Mouse (Mus musculus) heart, embryonic 12.5 days (tissue): ENCODE measurements at regions not wholly inside any gene's neighbourhood (a gene's known extent, or its start where the extent isn't known, plus 50 kb on each side); places are given as distances from the start of the nearest gene placed in this dataset.

ENCODE experiments used
- ATAC-seq: fragments of 200-750 bp; cut with Nextera tagmentation; 2 replicates; pipeline ENCODE4 v1.8.0; 2017; ENCODE audit warnings: moderate TSS enrichment, moderate library complexity; ENCODE audit not compliant: insufficient number of reproducible peaks, low FRiP score
- H3K27ac ChIP-seq: fragments of 300-500 bp; sonication (generic); 2 replicates; pipeline ENCODE4 v1.5.1; 2016; ENCODE audit warnings: mild to moderate bottlenecking, moderate library complexity; ENCODE audit not compliant: poor library complexity, severe bottlenecking
- H3K27me3 ChIP-seq: fragments of 300-500 bp; sonication (generic); replicated peaks from 2 replicates; pipeline ENCODE4 v1.6.1; 2016; ENCODE audit warnings: mild to moderate bottlenecking, moderate library complexity
- H3K36me3 ChIP-seq: fragments of 300-500 bp; sonication (generic); 2 replicates; pipeline ENCODE4 v1.6.1; 2016; ENCODE audit warnings: mild to moderate bottlenecking, moderate library complexity
- H3K4me1 ChIP-seq: fragments of 300-500 bp; sonication (generic); replicated peaks from 2 replicates; pipeline ENCODE4 v1.6.1; 2016; ENCODE audit warnings: mild to moderate bottlenecking
- H3K4me2 ChIP-seq: fragments of 300-500 bp; sonication (generic); 2 replicates; pipeline ENCODE4 v1.6.1; 2016; ENCODE audit warnings: mild to moderate bottlenecking, moderate library complexity
- H3K4me3 ChIP-seq: fragments of 300-500 bp; sonication (generic); 2 replicates; pipeline ENCODE4 v1.5.1; 2016; ENCODE audit warnings: mild to moderate bottlenecking
- H3K9ac ChIP-seq: fragments of 300-500 bp; sonication (generic); 2 replicates; pipeline ENCODE4 v1.6.1; 2016; ENCODE audit warnings: mild to moderate bottlenecking, moderate library complexity
- H3K9me3 ChIP-seq: fragments of 300-500 bp; sonication (generic); replicated peaks from 2 replicates; pipeline ENCODE4 v1.6.1; 2016; ENCODE audit warnings: mild to moderate bottlenecking, moderate library complexity
- WGBS: fragments of 180-500 bp; shearing (Covaris S2); methylation state at CpG from one replicate; pipeline ENCODE4 v1.1.7; 2016; 5-methylcytosine and 5-hydroxymethylcytosine counted together

- H3K36me3 ChIP-seq = no peaks in the 10 kb centered on the region
- no peaks in the 10 kb centered on the region for H3K9me3 ChIP-seq
- H3K4me1 ChIP-seq = peaks cover 30% of the 10 kb centered on the region
- H3K27ac ChIP-seq = no peak overlapping the region
- H3K4me3 ChIP-seq = no peak overlapping the region
- no peak overlapping the region for H3K9ac ChIP-seq
- no peak for ATAC-seq
- no peaks in the 10 kb centered on the region for H3K27me3 ChIP-seq
- WGBS = 60% methylated on average over 2 of the region's 2 CpGs
- no peak overlapping the region for H3K4me2 ChIP-seq
Observed at GRCm38 (mm10) chr2:71666927-71667326, 78.5 kb upstream of the Itga6 start.

- no peak overlapping the region for H3K4me3 ChIP-seq
- no peaks in the 10 kb centered on the region for H3K36me3 ChIP-seq
- H3K27me3 ChIP-seq = no peaks in the 10 kb centered on the region
- ATAC-seq = no peak
- WGBS = 86% methylated on average over 3 of the region's 3 CpGs
- H3K27ac ChIP-seq = no peak overlapping the region
- peaks cover 30% of the 10 kb centered on the region for H3K4me1 ChIP-seq
- H3K9me3 ChIP-seq = no peaks in the 10 kb centered on the region
- no peak overlapping the region for H3K4me2 ChIP-seq
- H3K9ac ChIP-seq = no peak overlapping the region
Observed at GRCm38 (mm10) chr2:71667746-71668145, 77.7 kb upstream of the Itga6 start.

GRCm38 (mm10) chr2:71670228-71670790 is 75.1 kb upstream of the Itga6 start:
- 61% methylated on average over 6 of the region's 6 CpGs for WGBS
- Histone ChIP-seq H3K9me3 (no peaks in the 10 kb centered on the region), H3K4me1 (peaks cover 42% of the 10 kb centered on the region), H3K4me3 (no peak overlapping the region), H3K27me3 (no peaks in the 10 kb centered on the region), H3K27ac (peak overlapping the region; percentile 88), H3K4me2 (no peak overlapping the region), H3K9ac (no peak overlapping the region), H3K36me3 (no peaks in the 10 kb centered on the region)
- ATAC-seq = no peak

GRCm38 (mm10) chr2:71670882-71671281 is 74.5 kb upstream of the Itga6 start:
- H3K27ac ChIP-seq = peak overlapping the region; percentile 88
- H3K4me1 ChIP-seq = peaks cover 42% of the 10 kb centered on the region
- H3K4me3 ChIP-seq = no peak overlapping the region
- H3K9ac ChIP-seq = no peak overlapping the region
- H3K9me3 ChIP-seq = no peaks in the 10 kb centered on the region
- no peak for ATAC-seq
- no peak overlapping the region for H3K4me2 ChIP-seq
- H3K36me3 ChIP-seq = no peaks in the 10 kb centered on the region
- WGBS = 40% methylated on average over 4 of the region's 4 CpGs
- H3K27me3 ChIP-seq = no peaks in the 10 kb centered on the region

GRCm38 (mm10) chr2:71673087-71673920 is 72.1 kb upstream of the Itga6 start:
- no peaks in the 10 kb centered on the region; the same call in 1 of the 2 replicates for H3K9me3 ChIP-seq
- H3K27me3 ChIP-seq = no peaks in the 10 kb centered on the region
- 66% methylated on average over 18 of the region's 18 CpGs for WGBS
- peak; percentile 84 for ATAC-seq
- no peak overlapping the region for H3K9ac ChIP-seq
- peaks cover 36% of the 10 kb centered on the region for H3K4me1 ChIP-seq
- H3K27ac ChIP-seq = peak overlapping the region; percentile 72
- H3K4me2 ChIP-seq = no peak overlapping the region
- H3K4me3 ChIP-seq = no peak overlapping the region
- H3K36me3 ChIP-seq = no peaks in the 10 kb centered on the region

GRCm38 (mm10) chr2:71680746-71681145 is 64.7 kb upstream of the Itga6 start:
- 38% methylated on average over 1 of the region's 1 CpGs for WGBS
- Histone ChIP-seq H3K36me3 (no peaks in the 10 kb centered on the region), H3K27me3 (no peaks in the 10 kb centered on the region), H3K4me1 (peaks cover 14% of the 10 kb centered on the region), H3K4me3 (no peak overlapping the region), H3K4me2 (no peak overlapping the region), H3K9me3 (no peaks in the 10 kb centered on the region; the same call in none of the 2 replicates), H3K9ac (no peak overlapping the region), H3K27ac (no peak overlapping the region)
- ATAC-seq = no peak

- Histone ChIP-seq H3K27ac (no peak overlapping the region), H3K27me3 (no peaks in the 10 kb centered on the region), H3K36me3 (no peaks in the 10 kb centered on the region), H3K4me2 (no peak overlapping the region), H3K4me3 (no peak overlapping the region), H3K9me3 (no peaks in the 10 kb centered on the region; the same call in none of the 2 replicates), H3K9ac (no peak overlapping the region), H3K4me1 (peaks cover 14% of the 10 kb centered on the region)
- ATAC-seq = no peak
- WGBS = 52% methylated on average over 4 of the region's 4 CpGs
Observed at GRCm38 (mm10) chr2:71681148-71681547, 64.3 kb upstream of the Itga6 start.

GRCm38 (mm10) chr2:71683375-71683774 is 62.0 kb upstream of the Itga6 start:
- Histone ChIP-seq H3K36me3 (no peaks in the 10 kb centered on the region), H3K4me3 (no peak overlapping the region), H3K9me3 (no peaks in the 10 kb centered on the region; the same call in 1 of the 2 replicates), H3K27ac (no peak overlapping the region), H3K4me2 (no peak overlapping the region), H3K9ac (no peak overlapping the region), H3K4me1 (peaks cover 14% of the 10 kb centered on the region), H3K27me3 (no peaks in the 10 kb centered on the region)
- no peak for ATAC-seq
- WGBS = 77% methylated on average over 4 of the region's 4 CpGs

- H3K36me3 ChIP-seq = no peaks in the 10 kb centered on the region
- no peak overlapping the region for H3K9ac ChIP-seq
- peaks cover 19% of the 10 kb centered on the region for H3K4me1 ChIP-seq
- no peak overlapping the region for H3K4me3 ChIP-seq
- ATAC-seq = 0 out of 2 replicates have a peak, but pooled peaks have one; percentile 57
- no peak overlapping the region for H3K4me2 ChIP-seq
- no peaks in the 10 kb centered on the region for H3K27me3 ChIP-seq
- no peaks in the 10 kb centered on the region for H3K9me3 ChIP-seq
- 23% methylated on average over 7 of the region's 7 CpGs for WGBS
- peak overlapping the region; percentile 43 for H3K27ac ChIP-seq
Observed at GRCm38 (mm10) chr2:71685239-71685638, 60.2 kb upstream of the Itga6 start.

GRCm38 (mm10) chr2:71689041-71689440 is 56.4 kb upstream of the Itga6 start:
- WGBS = 78% methylated on average over 4 of the region's 4 CpGs
- H3K27ac ChIP-seq = no peak overlapping the region
- no peaks in the 10 kb centered on the region for H3K27me3 ChIP-seq
- no peak for ATAC-seq
- no peak overlapping the region for H3K9ac ChIP-seq
- no peak overlapping the region for H3K4me3 ChIP-seq
- H3K4me1 ChIP-seq = peaks cover 31% of the 10 kb centered on the region
- H3K9me3 ChIP-seq = no peaks in the 10 kb centered on the region
- no peak overlapping the region for H3K4me2 ChIP-seq
- H3K36me3 ChIP-seq = no peaks in the 10 kb centered on the region

- no peaks in the 10 kb centered on the region for H3K27me3 ChIP-seq
- peak overlapping the region; percentile 53 for H3K4me2 ChIP-seq
- WGBS = 36% methylated on average over 27 of the region's 27 CpGs
- 0 out of 2 replicates have a peak overlapping the region, but pooled peaks have one; percentile 4 for H3K4me3 ChIP-seq
- H3K9me3 ChIP-seq = no peaks in the 10 kb centered on the region
- peak; percentile 86 for ATAC-seq
- H3K4me1 ChIP-seq = peaks cover 31% of the 10 kb centered on the region
- no peaks in the 10 kb centered on the region for H3K36me3 ChIP-seq
- H3K9ac ChIP-seq = peak overlapping the region; percentile 43; the same call in 1 of the 2 replicates
- peak overlapping the region; percentile 70 for H3K27ac ChIP-seq
Observed at GRCm38 (mm10) chr2:71690277-71691161, 54.9 kb upstream of the Itga6 start.
